Mouse (Mus musculus) ES-E14 (cell line): Measurements from ENCODE around the gene Psmc2.

Source experiments
- CHD2 ChIP-seq: IDR thresholded peaks from 2 replicates; pipeline ENCODE4 v1.6.1; 2014; ENCODE audit warnings: mild to moderate bottlenecking, low read depth, low read length, inconsistent platforms
- ZC3H11A ChIP-seq: IDR thresholded peaks from 2 replicates; pipeline ENCODE4 v1.6.1; 2012; ENCODE audit warnings: low read depth, mild to moderate bottlenecking, inconsistent platforms, low read length, borderline replicate concordance
- ZNF384 ChIP-seq: IDR thresholded peaks from 2 replicates; pipeline ENCODE4 v1.6.1; 2012; ENCODE audit warnings: low read depth, low read length, inconsistent platforms

DNA sequence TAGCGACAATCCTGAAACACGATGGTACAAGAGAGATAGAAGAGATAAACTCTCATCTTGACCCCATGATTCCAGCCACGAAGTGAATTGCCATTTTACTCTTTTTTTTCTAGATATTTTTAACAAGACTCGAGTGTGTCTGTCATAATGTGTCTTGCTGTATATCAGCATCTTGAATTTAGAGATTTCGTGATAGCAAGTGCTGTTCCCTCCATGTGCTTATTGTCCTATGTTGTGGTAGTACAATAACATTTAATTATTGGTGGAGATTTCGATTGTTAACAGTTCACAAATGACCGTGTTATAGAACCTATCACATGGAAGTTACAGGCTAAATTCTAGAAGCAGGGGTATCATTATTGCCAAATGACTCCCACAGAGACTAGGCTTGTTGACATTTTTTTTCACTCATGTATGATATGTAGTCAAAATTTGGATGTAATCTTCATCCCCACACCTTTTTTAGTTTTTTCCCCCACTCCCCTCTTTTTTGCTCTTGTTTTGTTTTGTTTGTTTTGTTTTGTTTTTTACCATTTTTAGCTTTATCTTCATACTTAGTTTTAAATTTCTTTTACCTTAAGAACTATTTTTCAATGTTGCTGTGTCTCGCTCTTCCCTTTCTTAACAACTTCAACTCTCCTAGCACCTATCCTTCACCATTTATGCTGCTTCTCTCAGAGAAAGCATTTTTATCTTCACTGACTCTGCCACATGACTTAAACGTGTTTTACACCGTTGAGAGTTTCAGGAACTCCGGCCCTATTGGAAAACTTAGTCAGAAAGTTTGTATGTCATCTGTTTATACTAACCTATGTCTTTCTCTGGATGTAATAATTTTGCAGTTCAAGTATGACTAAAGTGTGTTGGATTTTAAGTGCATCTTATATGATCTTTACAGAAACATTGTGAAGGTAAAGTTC is 2.4 kb downstream of the Psmc2 start:
- TF ChIP-seq ZNF384 (no peak), ZC3H11A (no peak), CHD2 (no peak)
